Comparison of ENCODE assay signal across 8 mouse cellular contexts in genomic region chr19:57404502-57404848, GRCm38 (mm10). TPM values are rescaled to one million over a fixed set of nuclear protein-coding genes. Genes with fewer than 3 reads are reported as not detected.
DNase-seq lines count a peak whose midpoint lies in the region; ATAC-seq lines count a peak whose summit lies in the region.

No protein-coding gene starts in this region.

- H3K27me3 ChIP-seq in heart, embryonic 11.5 days (ENCODE audit: control insufficient read depth, insufficient read depth, low read length), result no peaks in the 10 kb centered on the region
- no peaks in the 10 kb centered on the region for H3K27me3 ChIP-seq in limb, embryonic 10.5 days (ENCODE audit: low read depth, poor library complexity, severe bottlenecking)
- H3K27me3 ChIP-seq in stomach, embryonic 16.5 days (ENCODE audit: control insufficient read depth, insufficient read depth, low read length), result no peaks in the 10 kb centered on the region

- WGBS in heart, embryonic 11.5 days (ENCODE audit: insufficient replicate concordance), result 20% methylated on average over 9 of the region's 9 CpGs
- WGBS in limb, embryonic 10.5 days, result 8% methylated on average over 9 of the region's 9 CpGs
- 20% methylated on average over 9 of the region's 9 CpGs for WGBS in stomach, embryonic 16.5 days

- H3K36me3 ChIP-seq in heart, embryonic 11.5 days (ENCODE audit: control insufficient read depth, insufficient read depth, low read length), result no peaks in the 10 kb centered on the region
- no peaks in the 10 kb centered on the region for H3K36me3 ChIP-seq in limb, embryonic 10.5 days
- no peaks in the 10 kb centered on the region for H3K36me3 ChIP-seq in stomach, embryonic 16.5 days (ENCODE audit: control insufficient read depth, insufficient read depth, low read length)

- H3K9ac ChIP-seq in heart, embryonic 11.5 days (ENCODE audit: low read depth, low read length), result 0 out of 2 replicates have a peak overlapping the region, but pooled peaks have one; percentile 34
- H3K9ac ChIP-seq in stomach, embryonic 16.5 days (ENCODE audit: low read length), result no peak overlapping the region

- H3K9me3 ChIP-seq in heart, embryonic 11.5 days (replicated peaks; ENCODE audit: control insufficient read depth, low read length), result no peaks in the 10 kb centered on the region
- no peaks in the 10 kb centered on the region for H3K9me3 ChIP-seq in limb, embryonic 10.5 days (replicated peaks)
- no peaks in the 10 kb centered on the region for H3K9me3 ChIP-seq in stomach, embryonic 16.5 days (replicated peaks; ENCODE audit: control insufficient read depth, low read length)

- ATAC-seq in heart, embryonic 11.5 days (replicated peaks; ENCODE audit: insufficient number of reproducible peaks, low FRiP score, low TSS enrichment), result no peak
- ATAC-seq in stomach, embryonic 16.5 days (ENCODE audit: insufficient read depth, low FRiP score), result no peak

- H3K4me1 ChIP-seq in heart, embryonic 11.5 days (ENCODE audit: control insufficient read depth, insufficient read depth, low read length), result no peaks in the 10 kb centered on the region
- peaks cover 38% of the 10 kb centered on the region for H3K4me1 ChIP-seq in limb, embryonic 10.5 days
- peaks cover 5% of the 10 kb centered on the region; the same call in 1 of the 2 replicates for H3K4me1 ChIP-seq in stomach, embryonic 16.5 days (ENCODE audit: control insufficient read depth, insufficient read depth, low read length)

- H3K4me2 ChIP-seq in heart, embryonic 11.5 days, result peak overlapping the region; percentile 55
- peak overlapping the region; percentile 43 for H3K4me2 ChIP-seq in stomach, embryonic 16.5 days (ENCODE audit: low read depth, low read length)

- no peak overlapping the region for H3K4me3 ChIP-seq in heart, embryonic 11.5 days (ENCODE audit: low read depth, low read length)
- peak overlapping the region; percentile 32 for H3K4me3 ChIP-seq in limb, embryonic 10.5 days
- no peak overlapping the region for H3K4me3 ChIP-seq in stomach, embryonic 16.5 days (replicated peaks; ENCODE audit: low read length)

- H3K27ac ChIP-seq in heart, embryonic 11.5 days (ENCODE audit: low read depth, low read length), result no peak overlapping the region
- H3K27ac ChIP-seq in limb, embryonic 10.5 days, result no peak overlapping the region
- H3K27ac ChIP-seq in stomach, embryonic 16.5 days (ENCODE audit: low read length), result no peak overlapping the region

- intact Hi-C loops in heart, postnatal 25 days (cut with DNase I), result loop anchor here (1.0 to 2.0 kb wide), 2 partner anchors 50 to 239 kb away; no protein-coding TSS in a partner anchor

- DNase-seq in heart, postnatal 25 days (ENCODE audit: low spot score), result no peak
- peak; percentile 24 for DNase-seq in right cerebral cortex, adult 18-20 months
- no peak for DNase-seq in right cerebral cortex, postnatal 36 days (ENCODE audit: low spot score in 2 of 2)
- DNase-seq in limb, embryonic 10.5 days (ENCODE audit: low spot score), result no peak
- no peak for DNase-seq in ovary, postnatal 10 days (ENCODE audit: low spot score)
- no peak for DNase-seq in frontal cortex, postnatal 10 days (ENCODE audit: low spot score in 2 of 2)

RNA-seq across cellular contexts. Expression of gene Fam160b1, which starts 44.0 kb away (rescaled TPM):
- 11.4 and 11.8 TPM in 2 replicates for polyA plus RNA-seq in heart, embryonic 11.5 days (2014; fragmentation: Nextera tagmentation; extraction: Ambion mirVana)
- total RNA-seq in heart, postnatal 25 days (2021), result 10 to 100 TPM in 1 of 2 experiments, 1 to 10 TPM in 1; 9.9 to 12.4 TPM
- 12.2 and 13.2 TPM in 2 replicates for polyA plus RNA-seq in limb, embryonic 10.5 days (2016; fragmentation: Nextera tagmentation; extraction: Ambion mirVana)
- polyA plus RNA-seq in stomach, embryonic 16.5 days (2015; fragmentation: Nextera tagmentation; extraction: Ambion mirVana), result 11.6 and 12.4 TPM in 2 replicates

RNA-seq across cellular contexts. Expression of gene Trub1, which starts 48.2 kb away (rescaled TPM):
- polyA plus RNA-seq in heart, embryonic 11.5 days (2014; fragmentation: Nextera tagmentation; extraction: Ambion mirVana), result 12.4 and 15.2 TPM in 2 replicates
- total RNA-seq in heart, postnatal 25 days (2021), result 1 to 10 TPM; 3.8 to 9.1 TPM
- polyA plus RNA-seq in limb, embryonic 10.5 days (2016; fragmentation: Nextera tagmentation; extraction: Ambion mirVana), result 25.2 and 26.5 TPM in 2 replicates
- polyA plus RNA-seq in stomach, embryonic 16.5 days (2015; fragmentation: Nextera tagmentation; extraction: Ambion mirVana), result 24.7 and 25.8 TPM in 2 replicates
